Mouse (Mus musculus) G1E (cell line): ENCODE results near the gene Pon1.

Source experiments
- CTCF ChIP-seq: IDR thresholded peaks from 2 replicates; pipeline ENCODE4 v1.5.1; 2012; ENCODE audit warnings: low read depth, low read length, inconsistent platforms, mixed read lengths
- GATA1 ChIP-seq: IDR thresholded peaks from 2 replicates; pipeline ENCODE4 v1.6.1; 2012; ENCODE audit warnings: borderline replicate concordance, low read length, inconsistent platforms, mixed read lengths
- GATA2 ChIP-seq: IDR thresholded peaks from 2 replicates; pipeline ENCODE4 v1.6.1; 2012; ENCODE audit warnings: low read depth, low read length, inconsistent platforms, borderline replicate concordance
- TAL1 ChIP-seq: conservative IDR thresholded peaks from 2 replicates; pipeline ENCODE4 v1.6.1; 2012; ENCODE audit warnings: low read depth, low read length, inconsistent platforms, mixed read lengths

DNA sequence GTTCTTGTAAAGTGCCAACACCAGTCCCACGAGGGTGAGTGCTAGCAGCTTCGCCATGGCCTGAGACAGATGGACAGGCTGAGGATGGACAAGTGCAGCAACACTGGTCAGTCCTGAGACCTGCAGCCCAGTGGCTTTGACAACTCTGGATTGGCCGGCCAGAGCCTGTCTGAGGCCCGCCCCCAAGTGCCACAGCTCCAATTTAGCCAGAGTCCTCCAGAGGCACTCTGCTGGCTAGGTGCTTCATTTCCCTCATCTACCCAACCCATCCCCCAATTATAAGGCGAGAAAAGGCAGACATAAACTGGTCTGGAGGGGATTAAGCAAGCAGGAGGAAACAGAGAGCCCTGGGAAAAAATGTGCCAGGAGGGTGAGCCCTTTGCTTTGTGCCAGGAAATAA, at the start of gene Pon1:
- TF ChIP-seq GATA1 (no peak), TAL1 (no peak), CTCF (no peak), GATA2 (no peak)
